ENCODE assay signal across 18 mouse cellular contexts in the genomic region with DNA sequence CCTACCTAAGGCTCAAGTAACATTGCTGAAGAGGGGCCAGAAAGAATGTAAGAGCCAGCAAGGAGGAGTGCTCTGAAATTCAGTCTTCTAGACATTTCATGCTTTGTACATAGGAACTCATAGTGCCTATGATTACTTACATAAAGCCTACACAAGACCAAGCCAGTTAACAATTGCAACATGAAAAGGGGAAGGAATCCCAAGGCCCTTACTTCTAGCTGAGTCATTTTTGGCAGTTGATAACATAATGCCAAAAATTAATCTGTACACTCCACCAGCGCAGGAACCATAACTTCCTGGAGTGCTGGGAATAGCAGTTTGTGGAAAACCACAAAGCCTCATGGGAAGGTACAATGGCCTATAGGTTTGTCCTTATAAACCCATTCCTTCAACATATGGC. TPM values are rescaled to one million over a fixed set of nuclear protein-coding genes. Genes with fewer than 3 reads are reported as not detected.
"Had no signal": no experiment of that assay in that cellular context is flagged by ENCODE, and none has a peak within 500 bp of the region (broad histone marks: within the 10 kb centered on the region; RNA-seq: fewer than 3 reads in every experiment).

No protein-coding gene starts in this region.

- DNase-seq: kidney, adult 2 months; kidney, postnatal 25 days; layer of hippocampus, postnatal 36 days; liver, embryonic 13.5 days; lung, adult 2 months; midbrain, embryonic 14.5 days; right cerebral cortex, adult 18-20 months; thymus, adult 2 months; thymus, postnatal 14 days; thymus, postnatal 4 days had no signal

RNA-seq across cellular contexts. Expression of a gene that starts 37.8 kb away (rescaled TPM):
- total RNA-seq: layer of hippocampus, adult 2 months; layer of hippocampus, postnatal 10 days; layer of hippocampus, postnatal 36 days; left cerebral cortex, adult 2 months; left cerebral cortex, postnatal 10 days; left cerebral cortex, postnatal 36 days; liver, adult 2 months; megakaryocyte-erythroid progenitor cell, adult 5-6 weeks; midbrain, postnatal 0 days had no signal
